Mouse (Mus musculus) megakaryocyte-erythroid progenitor cell, adult 5-6 weeks (primary cell): ENCODE measurements around the gene Faah. TPM values are rescaled to one million over a fixed set of nuclear protein-coding genes. Genes with fewer than 3 reads are reported as not detected.
A peak's percentile ranks its signal among the peaks of the same experiment; 100 is the strongest.

ENCODE experiments used
- ATAC-seq: replicated peaks from 2 replicates; pipeline ENCODE4 v1.8.0; 2016; ENCODE audit warnings: mild to moderate bottlenecking, inconsistent platforms; ENCODE audit not compliant: severe bottlenecking, poor library complexity, low FRiP score, low TSS enrichment
- total RNA-seq, 2 experiments: library from RNA; stranded (forward) in 1 of 2; stranded (reverse) in 1 of 2; fragments of 200-1000, 215-1000 nt in 1 of 2; fragments of >200 nt in 1 of 2; fragmentation: Nextera tagmentation in 1 of 2; gene quantifications; 2 replicates each; pipeline ENCODE4 v1.2.3; 2014 to 2017

The Faah gene
- total RNA-seq (2014; fragmentation: Nextera tagmentation) (1.4 and 5.0 TPM in 2 replicates), total RNA-seq (2017) (0.85 and 2.3 TPM in 2 replicates)

DNA sequence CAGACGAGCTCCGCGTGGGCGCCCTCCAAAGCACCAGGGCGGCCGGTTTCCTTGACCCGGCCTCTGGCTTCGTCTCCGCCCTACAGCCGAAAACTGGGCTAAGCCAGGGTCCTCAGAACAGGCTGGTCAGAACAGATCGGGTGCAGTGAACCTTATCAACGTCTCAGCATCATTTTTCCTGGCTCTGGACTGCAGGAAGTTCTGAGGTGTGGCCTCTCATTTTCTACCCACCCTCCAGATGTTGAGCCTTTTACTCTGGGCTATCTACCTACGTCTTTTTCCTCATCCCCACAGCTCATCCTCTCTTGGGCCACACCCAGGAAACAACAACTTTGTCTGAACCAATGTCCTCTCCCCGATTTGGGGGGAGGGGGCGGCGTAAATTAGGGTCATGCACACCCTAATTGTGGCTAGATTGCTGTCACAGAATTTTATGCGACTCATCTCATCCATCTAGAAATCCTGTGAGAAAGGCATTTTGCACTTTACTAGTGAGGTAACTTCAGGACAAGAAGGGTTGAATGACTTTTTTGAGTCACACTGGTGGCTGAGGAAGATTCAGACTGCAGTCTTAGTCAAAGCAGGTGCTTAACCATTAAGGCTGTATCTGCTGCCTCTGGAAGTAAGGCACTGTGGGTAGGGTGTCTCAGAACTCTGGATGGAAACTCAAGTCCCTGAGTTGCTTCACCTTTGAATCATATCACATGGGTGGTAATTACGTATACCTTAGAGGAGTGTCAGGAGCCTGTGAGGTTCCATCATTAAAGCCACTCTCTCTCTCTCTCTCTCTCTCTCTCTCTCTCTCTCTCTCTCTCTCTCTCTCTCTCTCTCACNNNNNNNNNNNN is at the start of gene Faah:
TSS of gene Faah (minus strand) at position 25 of the 845 bp plus-strand sequence.
- peak; percentile 26; the same call in 1 of the 2 replicates for ATAC-seq

DNA sequence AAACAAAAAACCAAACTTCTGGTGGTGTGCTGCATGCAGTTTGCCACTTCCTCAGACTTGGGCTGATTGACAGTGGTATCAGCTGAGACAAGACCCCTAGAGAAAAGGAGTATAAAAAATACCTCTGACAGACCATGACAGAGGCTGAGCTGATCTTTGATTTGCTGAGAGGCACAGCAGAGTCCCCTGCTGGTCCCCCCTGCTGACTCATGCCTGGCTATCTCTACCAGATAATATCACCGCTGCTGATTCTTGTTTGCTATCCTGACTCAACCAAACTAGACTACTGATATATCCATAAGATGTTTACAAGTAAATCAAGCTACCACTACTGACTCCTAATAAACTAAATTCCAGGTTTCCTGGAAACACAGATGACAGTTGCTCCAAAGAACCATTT is 46.1 kb upstream of the Faah start:
- 0 out of 2 replicates have a peak, but pooled peaks have one; percentile 42 for ATAC-seq

DNA sequence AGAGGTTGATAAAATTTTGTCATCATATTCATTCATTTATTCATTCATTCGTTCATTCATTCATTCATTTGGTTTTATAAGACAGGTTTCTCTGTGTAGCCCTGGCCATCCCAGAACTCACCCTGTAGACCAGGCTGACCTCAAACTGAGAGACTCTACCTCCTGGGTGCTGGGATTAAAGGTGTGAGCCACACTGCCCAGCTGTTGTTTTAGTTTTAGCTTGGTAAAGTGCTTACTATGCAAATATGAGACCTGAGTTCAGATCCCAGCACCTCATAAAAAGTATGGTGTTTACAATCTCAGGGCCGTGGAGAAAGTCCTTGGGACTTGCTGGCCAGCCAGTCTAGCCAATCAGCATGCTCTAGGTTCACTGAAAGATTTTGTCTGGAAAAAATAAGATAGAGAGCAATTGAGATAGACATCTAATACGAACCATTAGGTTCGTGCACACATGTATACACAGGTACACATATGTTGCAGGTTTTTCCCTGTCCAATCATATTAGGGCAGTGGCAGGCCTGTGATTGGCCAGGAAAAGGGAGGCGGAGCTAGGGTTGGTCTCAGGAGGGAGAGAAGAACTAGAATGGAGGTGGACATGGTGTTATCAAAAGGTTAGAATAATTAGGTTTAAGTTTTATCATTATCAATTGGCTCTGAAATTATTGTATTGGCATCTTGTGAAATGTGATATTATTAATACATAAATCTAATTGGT is 41.4 kb upstream of the Faah start:
- ATAC-seq: no peak

DNA sequence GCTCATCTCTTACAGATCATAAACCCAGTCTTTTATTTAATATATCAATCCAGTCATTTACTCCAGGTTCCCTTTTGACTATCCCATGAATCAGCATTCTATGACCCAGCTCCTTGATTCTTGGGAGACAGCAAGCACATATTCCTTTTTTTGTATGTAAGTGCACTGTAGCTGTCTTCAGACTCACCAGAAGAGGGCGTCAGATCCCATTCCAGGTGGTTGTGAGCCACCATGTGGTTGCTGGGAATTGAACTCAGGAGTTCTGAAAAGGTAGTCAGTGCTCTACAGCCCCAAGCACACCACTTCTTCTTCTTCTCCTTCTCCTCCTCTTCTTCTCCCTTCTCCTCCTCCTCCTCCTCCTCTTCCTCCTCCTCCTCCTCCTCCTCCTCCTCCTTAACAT is 39.8 kb upstream of the Faah start:
- ATAC-seq: no peak

DNA sequence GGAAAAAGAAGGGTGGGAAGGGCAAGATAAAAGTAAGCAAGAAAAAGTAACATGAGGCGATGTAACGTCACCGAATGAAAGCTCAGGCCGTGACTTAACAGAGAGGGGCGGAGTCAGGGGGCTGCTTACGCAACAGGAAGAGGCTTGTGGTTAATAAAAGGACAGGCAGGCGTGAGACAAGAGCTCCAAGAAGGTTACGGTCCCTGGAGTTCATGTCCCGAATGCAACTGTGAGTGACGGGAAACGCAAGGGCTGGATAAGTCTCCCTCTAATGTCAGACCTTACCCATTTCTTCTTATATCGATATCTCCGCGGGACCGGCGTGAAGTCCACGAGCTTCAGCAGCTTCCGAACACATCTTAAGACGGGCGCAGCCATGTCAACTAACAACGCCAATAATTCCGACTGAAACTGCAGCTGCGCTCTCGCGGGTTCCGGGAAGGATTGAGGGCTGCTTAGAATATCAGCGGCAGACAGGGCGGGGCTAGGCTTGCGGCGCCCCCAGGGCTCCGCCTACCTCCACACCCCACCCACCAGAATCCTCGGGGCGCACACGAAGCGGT is 35.8 kb upstream of the Faah start, which contains the start of gene Nsun4:
TSS of gene Nsun4 (minus strand) at position 478 of the 563 bp plus-strand sequence.
- ATAC-seq: peak; percentile 96

DNA sequence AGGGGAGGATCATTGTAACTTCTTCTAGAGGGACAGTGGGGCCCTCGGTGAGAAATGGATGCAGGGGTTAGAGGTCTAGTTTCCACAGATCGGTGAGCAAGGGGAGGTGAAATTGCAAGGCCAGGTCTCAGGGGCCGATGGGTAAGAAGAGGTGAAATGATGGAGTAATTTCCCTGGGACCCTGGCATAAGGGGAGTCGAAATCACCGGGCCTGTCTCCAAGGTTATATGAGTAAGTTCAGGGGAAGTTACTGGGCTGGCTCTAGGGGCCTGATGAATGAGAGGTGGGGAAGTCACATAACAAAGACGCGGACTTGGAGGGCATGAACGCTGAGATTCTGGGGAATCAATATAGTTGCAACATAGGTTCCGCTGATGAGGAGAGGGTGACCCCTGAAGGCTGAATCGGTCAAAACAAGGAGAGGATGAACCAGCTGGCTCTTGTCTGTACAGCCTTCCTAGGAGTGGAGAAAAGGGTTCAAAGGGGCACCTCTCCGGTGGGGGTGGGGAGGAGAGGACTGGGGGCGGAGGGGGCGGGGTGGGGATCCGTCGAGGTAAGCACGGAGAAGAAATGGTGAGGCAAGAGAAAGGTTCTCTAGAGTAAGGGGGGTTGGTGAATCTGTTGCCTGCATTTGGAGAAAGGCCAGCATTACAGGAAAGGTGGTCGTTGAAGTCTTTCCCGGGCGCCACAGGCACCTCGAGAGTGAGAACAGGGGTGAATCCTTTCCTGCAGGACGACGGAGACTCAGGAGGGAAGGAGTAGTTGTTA is 35.0 kb upstream of the Faah start:
- ATAC-seq: peak; percentile 22; the same call in 1 of the 2 replicates

DNA sequence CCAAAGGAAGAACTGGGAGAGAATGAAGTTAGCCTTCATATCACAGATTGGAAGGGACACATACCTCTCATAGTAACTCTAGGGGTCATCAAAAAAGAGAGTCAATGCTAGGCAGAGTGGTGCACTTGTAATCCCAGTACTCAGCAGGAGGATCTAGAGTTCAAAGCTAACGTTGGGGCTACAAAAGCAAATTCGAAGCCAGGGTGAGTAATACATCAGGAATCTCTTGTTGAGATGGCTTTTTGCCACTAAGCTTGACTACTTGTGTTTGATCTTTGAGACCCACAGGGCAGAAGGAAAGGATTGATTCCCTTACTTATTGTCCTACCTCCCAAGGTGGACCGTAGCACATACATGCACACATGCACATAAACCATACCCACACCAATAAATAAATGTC is 31.5 kb upstream of the Faah start:
- no peak for ATAC-seq

DNA sequence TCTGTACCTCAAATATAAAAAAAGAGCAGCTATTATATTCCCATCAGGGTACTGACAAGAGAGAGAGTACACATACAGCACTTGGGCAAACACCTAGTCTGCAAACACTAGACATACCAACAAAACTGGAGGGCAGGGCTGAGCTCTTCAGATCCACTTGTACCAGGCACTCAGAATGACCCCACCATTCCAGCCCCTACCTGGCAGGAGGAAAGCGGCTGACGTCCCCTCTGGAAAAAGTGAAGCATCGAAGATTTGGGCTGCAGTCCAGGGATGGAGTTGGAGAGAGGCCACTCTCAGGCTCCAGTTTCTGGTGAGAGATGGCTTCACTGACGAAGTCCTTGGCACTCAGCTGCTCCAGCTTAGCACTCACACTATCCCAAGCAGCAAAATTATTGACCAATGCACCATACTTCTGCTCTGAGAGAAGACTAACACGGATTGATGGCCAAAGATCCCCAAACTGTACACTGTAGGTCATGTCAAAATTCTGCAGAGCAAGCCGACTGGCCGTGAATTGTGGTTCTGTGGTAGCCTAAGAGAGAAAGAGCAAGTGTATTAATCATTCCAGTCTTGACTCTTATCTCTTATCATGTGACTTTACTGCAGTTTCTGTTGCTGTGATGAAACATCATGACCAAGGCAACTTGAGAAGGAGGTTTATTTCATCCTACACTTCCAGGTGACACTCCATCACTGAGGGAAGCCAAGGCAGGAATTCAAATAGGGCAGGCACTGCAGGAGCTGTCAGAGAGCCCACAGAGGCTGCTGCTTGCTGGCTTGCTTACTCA is 30.6 kb upstream of the Faah start:
- no peak for ATAC-seq

DNA sequence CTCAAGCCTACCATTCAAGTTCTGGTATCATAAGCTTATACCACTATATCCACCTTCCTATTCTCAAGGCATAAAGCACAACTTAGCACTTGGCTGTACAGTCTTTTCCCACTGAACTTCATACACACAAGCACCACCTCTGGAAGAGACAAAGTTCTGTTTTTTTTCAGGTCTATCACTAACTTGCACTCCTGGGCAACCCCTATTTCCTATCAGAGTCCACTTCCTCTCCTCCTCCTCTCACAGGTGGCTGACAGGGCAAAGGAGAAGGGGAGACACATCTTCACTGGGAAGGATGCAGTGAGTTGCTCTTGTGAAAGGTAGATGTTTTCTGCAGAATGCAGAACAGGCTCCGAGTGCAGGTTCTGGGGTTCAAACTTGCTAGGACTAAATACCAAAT is 30.0 kb upstream of the Faah start:
- ATAC-seq: no peak

DNA sequence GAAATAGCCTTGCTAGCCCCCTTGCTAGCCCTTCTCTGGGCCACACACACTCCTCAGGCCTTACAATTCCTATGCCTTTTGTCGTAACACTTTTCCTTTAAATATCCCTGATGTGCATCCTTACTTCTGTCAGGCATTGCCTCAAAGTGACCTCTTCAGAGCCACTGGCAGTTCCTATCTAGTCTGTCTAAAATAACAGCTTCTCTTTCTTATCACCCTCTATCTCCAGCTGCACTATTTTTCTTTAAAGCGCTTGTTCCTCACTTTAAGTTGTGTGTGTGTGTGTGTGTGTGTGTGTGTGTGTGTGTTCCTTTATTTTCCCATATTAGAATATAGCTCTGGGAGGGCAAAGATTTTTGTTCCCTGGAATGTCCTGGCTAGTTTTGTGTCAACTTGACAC is 28.9 kb upstream of the Faah start:
- ATAC-seq: no peak

DNA sequence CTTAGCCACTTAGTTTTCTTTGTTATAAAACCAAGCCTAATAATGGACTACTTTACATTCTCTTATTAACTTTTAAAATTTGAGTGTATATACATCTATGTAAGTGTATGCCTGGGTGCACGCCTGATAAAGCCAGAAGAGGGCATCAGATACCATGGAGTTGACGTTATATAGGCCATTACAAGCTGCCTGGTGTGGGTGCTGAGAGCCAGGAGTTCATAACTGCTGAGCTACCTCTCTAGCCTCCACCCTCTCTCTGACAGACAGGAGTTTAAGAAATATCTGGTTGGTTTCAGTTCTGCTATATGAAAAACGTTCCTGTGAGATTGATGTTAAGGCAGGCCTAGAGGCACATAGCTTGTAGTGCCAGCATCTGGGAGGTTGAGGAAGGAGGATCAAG is 24.5 kb upstream of the Faah start:
- no peak; the same call in 1 of the 2 replicates for ATAC-seq

DNA sequence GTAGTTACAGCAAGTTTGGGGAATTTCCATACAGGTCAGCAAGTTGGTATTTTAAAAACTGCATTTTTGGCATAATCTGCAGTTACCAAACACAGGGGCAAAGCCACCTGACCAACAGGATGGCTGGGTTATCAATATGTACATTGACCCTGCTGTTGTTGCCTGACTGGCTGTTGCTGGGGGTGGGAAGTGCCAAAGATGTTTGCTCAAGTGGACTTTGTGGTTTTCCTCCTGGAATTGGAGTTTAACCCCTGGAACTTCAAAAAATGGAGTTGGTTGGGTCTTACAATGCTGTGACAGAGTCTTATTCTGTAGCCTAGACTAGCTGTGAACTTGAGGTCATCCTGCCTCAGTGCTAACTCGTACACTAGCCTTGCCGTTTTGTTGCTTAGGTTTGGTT is 22.7 kb upstream of the Faah start:
- ATAC-seq: no peak

DNA sequence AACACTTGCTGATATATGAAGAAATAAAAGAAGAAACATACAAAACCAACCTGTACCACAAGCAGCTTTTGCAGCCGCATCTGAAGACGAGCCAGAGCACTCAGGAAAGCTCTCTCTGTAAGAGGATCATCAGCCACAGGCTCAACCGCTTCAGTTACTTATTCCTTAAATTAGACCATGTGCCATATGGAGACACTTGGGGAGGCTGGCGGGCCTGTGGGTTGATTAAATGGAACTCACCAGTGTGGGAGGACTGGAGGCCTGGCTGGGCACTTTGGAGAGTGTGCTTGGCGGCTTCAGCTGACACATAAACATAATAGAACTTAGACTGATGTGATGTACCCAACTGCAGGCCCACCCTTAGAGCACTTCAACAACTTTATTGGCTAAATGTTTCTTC is 15.6 kb upstream of the Faah start:
- ATAC-seq: no peak

DNA sequence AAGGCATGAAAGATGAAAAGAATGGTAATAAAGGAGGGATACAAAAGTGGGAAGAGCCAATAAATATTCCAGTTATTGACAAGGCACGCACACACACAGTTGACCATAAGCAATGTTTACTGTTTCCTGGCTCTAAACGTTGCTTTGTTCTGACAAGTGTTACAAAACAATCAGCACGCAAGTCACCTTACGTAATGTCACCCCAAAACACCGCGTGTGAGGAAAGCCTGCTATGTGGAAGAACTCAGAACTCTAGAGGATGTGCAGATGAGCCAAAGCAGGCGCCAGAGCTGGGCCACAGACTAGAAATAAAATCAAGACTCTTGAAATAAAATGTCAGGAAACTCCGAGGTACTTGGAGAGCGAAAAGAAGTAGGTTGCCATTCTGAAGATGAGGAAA is 15.2 kb upstream of the Faah start:
- ATAC-seq: no peak

DNA sequence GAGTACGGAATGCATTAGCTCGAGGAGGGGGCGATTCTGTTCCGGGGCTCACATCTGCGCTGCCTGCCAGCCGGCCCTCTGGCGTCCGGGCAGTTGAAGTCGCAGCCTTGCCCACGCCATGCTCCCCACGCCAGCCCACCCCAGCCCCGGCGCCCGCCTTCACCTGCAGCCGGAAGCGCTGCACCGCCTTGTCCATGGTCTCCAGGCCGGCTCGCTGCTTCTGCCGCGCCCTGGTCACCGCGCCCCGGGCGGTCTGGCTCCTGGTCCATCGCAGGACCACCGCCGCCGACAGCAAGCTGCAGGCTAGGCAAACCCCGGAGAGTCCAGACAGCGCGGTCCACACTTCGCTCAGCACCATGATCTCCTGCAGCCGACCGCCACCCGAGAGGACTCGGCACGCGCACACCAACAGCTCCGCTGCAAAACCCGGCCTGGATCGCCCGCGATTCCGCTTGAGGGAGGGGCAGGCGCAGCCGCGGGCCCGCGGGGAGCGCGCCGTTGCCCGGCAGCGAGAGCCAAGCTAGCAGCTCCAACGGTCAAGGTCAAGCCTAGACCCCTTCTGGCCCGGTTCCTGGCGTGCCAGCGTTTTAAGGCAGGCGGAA is 325 bp downstream of the Faah start:
- ATAC-seq: peak; percentile 84

DNA sequence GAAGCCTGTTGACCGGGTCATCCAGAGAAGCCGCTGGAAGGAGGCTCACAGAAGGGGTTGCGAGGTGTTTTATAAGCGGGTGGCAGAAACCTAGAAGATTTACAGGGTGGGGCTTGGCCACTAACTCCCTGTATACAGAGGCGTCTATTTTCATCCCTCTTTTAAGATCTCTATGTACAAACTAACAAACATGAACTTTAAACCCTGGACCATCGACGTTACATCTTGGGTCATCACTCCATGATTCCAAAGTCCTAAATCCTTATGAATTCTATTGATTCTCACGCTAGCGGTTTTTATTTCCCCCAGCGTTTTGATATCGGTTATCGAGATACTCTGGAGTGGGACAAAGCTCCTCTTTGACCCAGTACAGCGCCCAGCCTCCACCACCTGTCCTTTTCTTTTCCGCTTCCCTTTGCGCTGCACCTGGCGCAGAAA is 845 bp downstream of the Faah start:
- ATAC-seq: no peak

DNA sequence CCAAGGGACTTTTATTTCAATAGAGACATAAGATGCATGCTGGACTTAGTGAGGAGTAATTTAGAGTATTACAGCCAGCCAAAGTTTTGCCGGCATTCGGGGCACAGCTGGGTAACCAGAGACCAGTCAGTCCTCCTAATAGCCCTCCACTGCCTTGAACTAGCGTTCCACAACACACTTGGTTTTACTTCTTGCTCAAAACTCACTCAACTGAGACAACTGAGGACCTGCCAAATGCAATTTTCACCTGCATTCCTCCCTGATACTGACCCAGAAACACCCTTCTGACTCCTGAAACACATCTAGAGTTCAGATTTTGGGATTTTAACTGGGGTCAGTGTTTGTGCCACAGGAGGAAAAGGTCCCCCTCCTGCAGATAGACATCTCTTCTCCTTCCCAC is 1.3 kb downstream of the Faah start:
- no peak for ATAC-seq

DNA sequence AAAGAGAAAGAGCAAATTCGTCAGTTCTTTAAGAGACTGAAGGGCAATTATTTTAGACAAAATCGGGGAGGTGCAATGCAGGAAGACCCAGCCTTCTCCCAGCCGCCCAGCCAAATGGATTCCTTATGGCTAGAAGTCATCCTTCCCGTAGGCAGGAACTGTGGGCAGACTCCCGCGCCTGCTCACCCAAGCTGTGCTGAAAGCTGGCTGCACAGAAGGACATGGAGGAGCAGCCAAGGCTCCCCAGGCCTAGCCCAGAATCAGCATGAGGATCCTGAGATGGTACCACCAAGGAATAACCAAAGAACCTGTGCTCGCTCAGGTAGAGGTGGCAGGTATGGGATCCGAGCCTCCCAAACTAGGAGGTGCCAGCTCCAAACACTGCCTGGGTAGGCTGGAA is 1.7 kb downstream of the Faah start:
- ATAC-seq: no peak
